Mouse (Mus musculus): ENCODE results near the gene Slc43a2.

The Slc43a2 gene

DNA sequence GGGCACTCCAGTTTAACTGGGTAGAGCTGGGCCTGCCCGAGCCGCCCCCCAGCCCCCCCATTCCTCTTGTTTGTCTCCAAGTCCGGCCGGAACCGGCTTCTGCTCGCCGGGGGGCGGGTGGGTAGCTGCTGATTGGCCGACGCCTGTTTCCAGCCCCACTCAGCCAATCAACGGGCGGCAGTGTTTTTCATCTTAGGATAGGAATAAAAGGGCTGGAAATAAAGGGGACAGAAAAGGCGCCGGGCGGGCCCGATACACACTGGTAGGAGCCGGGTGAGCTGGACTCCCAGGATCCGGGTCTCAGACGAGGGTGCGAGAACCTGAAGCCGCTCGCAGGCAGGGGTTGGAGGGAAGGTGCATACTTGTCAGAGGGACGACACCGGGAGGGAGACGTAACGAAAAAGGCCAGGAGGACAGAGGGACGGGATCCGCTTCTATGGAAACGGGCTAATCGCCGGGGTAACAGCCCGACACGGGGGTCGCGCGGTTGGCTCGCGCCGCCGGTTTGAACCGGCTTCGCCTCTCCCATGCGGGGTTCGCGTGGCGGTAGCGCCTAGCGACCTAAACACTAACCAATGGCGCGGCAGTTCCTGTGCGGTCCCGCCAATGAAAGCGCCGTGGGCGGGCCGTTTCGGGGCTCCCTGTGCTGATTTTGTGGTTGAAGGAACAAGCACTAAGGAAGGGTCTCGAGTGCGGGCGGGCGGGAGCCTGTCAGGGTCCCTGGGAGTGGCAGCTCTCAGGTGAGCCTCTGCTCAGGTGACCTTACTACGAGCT is at the start of gene Slc43a2:
TSS of gene Slc43a2 (plus strand) at position 226 of the 774 bp plus-strand sequence.
- peak; percentile 94 for DNase-seq (ENCODE audit: low spot score)

DNA sequence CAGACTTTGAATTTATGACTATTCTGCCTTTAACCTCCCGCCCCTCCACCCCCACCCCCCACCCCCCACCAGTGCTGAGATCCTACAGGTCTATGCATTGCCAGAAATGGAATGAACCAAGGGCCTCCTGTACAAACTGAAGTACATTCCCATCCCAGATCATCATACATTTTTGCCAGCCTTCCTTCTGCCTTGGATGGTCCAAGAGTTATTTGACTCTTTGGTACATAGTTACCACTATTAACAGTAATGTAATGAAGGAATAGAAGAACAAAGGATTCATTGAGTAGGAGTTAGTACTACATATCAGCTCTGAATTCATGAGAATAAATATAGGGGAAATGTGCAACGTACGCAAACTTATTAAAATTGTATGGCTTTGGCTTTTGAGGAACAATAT is 45.3 kb upstream of the Slc43a2 start:
- no peak for DNase-seq (ENCODE audit: low spot score)

DNA sequence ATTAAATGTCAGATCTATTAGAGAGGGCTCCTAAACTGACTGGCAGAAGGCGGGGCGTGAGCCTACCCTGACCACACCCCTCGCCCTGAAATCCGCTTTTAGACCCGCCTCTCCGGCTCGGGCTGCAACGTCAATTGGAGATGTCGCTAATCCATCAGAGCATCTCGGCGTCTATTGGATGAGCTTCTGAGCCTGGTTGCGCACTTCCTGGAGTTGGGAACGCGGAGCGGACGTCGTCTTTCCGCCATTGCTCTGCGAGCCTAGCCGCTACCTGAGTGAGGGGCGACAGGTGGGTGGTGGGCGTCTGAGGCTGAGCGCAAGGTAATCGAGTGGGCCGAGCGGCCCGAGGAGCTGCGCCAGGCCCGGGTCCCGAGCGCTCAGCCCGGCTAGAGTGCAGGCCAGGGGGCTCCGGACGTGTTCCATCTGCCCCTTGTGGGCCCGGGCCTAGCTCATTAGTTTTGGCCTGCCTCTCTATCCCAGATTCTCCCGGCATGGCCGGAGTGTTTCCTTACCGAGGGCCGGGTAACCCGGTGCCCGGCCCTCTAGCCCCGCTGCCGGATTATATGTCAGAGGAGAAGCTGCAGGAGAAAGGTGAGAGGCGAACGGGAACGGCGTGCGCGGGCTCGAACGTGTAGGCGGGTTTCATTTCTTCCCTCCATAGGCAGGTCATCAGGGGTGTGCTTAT is 44.8 kb upstream of the Slc43a2 start, which contains the start of gene Prpf8:
TSS of gene Prpf8 (plus strand) at position 216 of the 685 bp plus-strand sequence.
- DNase-seq (ENCODE audit: low spot score), result peak; percentile 97

DNA sequence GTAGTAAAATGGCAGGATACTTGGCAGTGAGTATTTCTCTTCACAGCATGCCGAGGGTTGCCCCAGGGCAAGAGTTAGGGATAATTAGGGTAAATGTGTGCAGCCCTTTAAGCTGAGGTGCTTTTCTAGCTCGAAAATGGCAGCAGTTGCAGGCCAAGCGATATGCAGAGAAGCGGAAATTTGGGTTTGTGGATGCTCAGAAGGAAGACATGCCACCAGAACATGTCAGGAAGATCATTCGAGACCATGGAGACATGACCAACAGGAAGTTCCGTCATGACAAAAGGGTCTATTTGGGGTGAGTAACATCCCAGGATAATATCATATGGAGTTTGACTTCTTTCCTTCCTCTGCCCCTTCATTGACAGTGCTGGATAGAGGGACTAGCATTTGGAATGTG is 44.0 kb upstream of the Slc43a2 start:
- no peak for DNase-seq (ENCODE audit: low spot score)

DNA sequence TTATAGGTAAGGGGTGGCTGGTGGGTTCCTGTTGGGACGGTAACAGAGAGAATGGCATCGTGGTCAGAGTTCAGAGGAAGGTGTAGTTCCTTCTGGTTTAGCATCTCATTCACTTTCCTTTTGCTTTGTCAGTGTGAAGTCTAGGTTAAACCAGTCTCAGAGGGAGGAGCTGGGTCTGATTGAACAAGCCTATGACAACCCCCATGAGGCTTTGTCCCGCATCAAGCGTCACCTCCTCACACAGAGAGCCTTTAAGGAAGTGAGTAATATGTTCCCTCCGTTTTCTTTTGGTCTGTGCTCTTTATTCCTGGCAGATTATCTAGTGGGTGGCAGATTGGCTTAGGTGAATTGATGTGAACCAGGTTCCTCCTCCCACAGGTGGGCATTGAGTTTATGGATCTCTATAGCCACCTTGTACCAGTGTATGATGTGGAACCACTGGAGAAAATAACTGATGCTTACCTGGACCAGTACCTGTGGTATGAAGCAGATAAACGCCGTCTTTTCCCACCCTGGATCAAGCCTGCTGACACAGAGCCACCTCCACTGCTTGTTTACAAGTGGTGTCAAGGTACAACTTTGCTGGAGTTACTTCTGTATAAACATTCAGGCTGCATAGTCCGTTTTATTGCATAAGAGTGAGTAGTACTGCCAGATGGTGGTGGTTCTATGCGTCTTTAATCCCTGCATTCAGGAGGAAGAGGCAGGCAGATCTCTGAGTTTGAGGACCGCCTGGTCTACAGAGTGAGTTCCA is 37.0 kb upstream of the Slc43a2 start:
- no peak for DNase-seq (ENCODE audit: low spot score)

- DNase-seq (ENCODE audit: low spot score), result no peak
These were observed 33.4 kb upstream of the Slc43a2 start for GRCm38 (mm10) chr11:75498126-75498525.

DNA sequence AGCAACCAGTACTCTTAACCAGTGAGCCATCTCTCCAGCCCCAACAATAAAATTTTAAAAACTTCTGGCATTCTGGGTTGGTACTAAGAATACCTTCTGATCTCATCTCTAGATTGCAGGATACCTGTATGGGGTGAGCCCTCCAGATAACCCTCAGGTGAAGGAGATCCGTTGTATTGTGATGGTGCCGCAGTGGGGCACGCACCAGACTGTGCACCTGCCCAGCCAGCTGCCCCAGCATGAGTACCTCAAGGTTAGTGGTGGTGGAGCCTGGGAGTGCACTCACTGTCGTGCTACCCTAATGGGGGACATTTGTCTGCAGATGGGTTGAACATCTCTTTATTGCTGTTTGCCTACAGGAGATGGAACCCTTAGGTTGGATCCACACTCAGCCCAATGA is 23.3 kb upstream of the Slc43a2 start:
- no peak for DNase-seq (ENCODE audit: low spot score)

DNA sequence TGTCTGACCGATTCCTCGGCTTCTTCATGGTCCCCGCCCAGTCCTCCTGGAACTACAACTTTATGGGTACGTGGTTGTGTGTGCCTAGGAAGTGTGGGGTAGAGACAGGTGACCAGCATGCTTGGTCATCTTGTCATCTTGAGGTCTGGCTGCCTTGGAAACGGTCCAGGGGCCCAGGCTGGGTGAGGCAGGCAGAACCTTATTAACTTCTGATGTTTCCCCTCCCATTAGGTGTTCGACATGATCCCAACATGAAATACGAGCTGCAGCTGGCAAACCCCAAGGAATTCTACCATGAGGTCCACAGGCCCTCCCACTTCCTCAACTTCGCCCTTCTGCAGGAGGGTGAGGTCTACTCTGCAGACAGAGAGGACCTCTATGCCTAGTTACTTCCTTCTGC is 22.6 kb upstream of the Slc43a2 start:
- no peak for DNase-seq (ENCODE audit: low spot score)

- DNase-seq (ENCODE audit: low spot score), result peak; percentile 71
These were observed 21.5 kb upstream of the Slc43a2 start, which contains the start of gene Rilp for GRCm38 (mm10) chr11:75509741-75510626. Gene Rilp (plus strand): TSS chr11:75510094.

GRCm38 (mm10) chr11:75510627-75510993 is 20.9 kb upstream of the Slc43a2 start:
- DNase-seq (ENCODE audit: low spot score), result peak; percentile 85

GRCm38 (mm10) chr11:75511213-75511612 is 20.3 kb upstream of the Slc43a2 start:
- peak; percentile 23 for DNase-seq (ENCODE audit: low spot score)

GRCm38 (mm10) chr11:75512301-75513018 is 19.0 kb upstream of the Slc43a2 start:
- DNase-seq (ENCODE audit: low spot score), result no peak

DNA sequence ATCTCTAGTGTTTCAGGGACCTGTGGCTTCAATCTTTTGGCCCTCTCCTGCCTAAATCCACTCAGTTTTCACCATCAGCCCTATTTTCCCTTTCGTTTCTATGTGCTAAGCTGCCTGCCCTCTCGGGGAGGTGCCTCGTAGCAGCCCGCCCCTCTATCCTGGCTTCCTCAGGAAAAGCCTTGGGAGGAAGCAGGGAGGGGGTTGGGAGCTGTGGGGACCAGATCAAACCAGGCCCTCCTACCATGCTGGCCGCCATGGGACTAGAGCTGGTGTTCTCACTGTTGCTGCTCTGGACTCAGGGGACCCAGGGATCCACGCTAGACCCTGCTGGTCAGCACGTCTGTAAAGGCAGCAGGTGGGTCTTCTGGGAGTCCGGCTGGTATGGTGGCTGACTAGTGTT is 18.2 kb upstream of the Slc43a2 start, which contains the start of gene Scarf1:
TSS of gene Scarf1 (plus strand) at position 205 of the 400 bp plus-strand sequence.
- DNase-seq (ENCODE audit: low spot score), result no peak

DNA sequence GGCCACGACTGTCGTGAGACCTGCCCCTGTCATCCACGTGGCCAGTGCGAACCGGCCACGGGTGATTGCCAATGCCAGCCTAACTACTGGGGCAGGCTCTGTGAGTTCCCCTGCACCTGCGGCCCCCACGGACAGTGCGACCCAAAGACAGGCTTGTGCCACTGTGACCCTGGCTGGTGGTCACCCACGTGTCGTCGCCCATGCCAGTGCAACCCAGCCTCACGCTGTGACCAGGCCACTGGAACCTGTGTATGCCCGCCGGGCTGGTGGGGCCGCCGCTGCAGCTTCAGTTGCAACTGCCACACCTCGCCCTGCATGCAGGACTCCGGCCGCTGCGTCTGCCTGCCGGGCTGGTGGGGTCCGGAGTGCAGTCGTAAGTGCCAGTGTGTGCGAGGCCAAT is 16.3 kb upstream of the Slc43a2 start:
- no peak for DNase-seq (ENCODE audit: low spot score)

DNA sequence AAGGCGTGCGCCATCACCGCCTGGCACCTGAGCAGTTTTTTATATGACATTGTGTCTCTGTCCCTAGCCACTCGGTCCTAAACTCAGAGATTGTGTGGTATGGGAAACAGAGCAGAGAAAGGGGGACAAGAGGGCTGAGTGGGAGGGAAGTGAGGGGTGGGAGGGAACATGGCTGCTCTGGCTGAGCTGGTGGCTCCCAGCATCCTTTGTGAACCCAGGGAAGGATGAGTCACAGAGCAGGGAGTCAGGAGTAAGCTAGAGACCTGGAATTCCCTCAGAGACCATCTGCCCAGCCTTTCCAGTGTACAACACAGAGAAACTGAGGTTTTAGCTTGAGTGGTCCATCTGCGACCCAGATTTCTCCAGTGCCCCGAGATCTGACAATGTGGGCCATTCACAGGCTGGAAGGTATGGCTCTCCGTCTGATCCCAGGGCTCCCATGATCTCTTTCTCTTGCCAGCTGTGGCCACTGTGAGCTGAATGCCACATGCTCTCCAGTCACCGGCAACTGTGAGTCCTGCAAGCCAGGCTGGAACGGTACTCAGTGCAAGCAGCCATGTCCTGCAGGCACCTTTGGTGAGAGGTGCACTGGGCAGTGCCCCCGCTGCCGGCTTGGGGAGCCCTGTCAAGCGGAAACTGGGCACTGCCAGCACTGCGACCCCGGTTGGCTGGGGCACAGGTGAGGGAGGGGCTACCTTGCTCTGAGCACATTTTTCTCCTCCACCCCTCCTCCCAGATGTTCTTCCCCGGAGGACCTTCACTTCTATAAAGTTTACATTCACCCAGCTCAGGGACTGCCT is 11.5 kb upstream of the Slc43a2 start:
- DNase-seq (ENCODE audit: low spot score), result no peak

- DNase-seq (ENCODE audit: low spot score), result no peak
These were observed 9.9 kb upstream of the Slc43a2 start for GRCm38 (mm10) chr11:75521609-75522008.

DNA sequence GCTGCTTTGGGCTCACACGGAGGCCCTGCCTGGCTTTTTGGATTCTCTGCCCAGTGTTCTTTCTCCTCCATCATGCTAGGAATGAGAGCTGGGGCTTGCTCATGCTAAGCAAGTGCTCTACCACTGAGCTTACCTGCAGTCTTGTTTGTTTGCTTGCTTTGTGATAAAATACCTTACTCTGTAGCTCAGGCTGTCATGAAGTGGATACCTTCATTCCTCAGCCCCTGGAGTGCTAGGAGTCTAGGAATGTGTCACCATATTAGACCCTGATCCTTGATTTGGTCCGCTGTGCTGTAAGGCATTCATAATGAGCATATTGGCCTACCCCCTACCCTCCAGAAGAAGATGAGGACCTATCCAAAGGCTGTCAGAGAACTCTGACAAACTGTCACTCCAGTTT is 8.7 kb upstream of the Slc43a2 start:
- no peak for DNase-seq (ENCODE audit: low spot score)

DNA sequence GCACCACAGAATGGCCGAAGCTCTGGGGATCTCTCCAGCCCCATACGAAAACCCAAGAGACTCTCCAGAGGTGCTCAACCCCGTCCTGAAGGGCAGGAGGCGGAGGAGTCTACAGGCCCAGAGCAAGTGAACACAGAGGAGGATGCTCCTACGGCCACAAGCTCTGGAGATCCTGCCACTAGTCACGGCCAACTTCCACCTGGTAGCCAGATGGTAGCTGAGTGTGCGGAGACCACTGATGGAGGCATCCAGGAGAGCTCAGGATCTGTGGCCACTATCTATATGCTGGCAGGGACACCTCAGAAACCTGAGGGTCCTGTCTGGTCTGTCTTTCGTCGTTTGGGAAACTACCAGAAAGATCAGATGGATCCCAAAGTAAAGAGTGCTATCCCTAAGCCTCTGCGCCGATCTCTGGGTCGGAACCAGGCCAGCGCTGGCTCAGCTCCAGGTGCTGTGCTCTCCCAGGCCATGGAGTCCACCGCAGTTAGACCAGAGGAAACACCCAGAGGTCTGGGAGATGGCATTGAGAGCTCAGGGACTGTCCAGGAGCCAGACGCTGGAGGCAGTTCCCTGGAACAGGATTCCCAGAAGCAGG is 5.9 kb upstream of the Slc43a2 start:
- no peak for DNase-seq (ENCODE audit: low spot score)

- DNase-seq (ENCODE audit: low spot score), result no peak
These were observed 4.6 kb upstream of the Slc43a2 start for GRCm38 (mm10) chr11:75526943-75527342.

GRCm38 (mm10) chr11:75529771-75530170 is 1.7 kb upstream of the Slc43a2 start:
- no peak for DNase-seq (ENCODE audit: low spot score)

All from MN1 (cell line).